Mouse (Mus musculus): ENCODE measurements at regions not wholly inside any gene's neighbourhood (a gene's known extent, or its start where the extent isn't known, plus 50 kb on each side); places are given as distances from the start of the nearest gene placed in this dataset.
A peak's percentile ranks its signal among the peaks of the same experiment; 100 is the strongest.

DNA sequence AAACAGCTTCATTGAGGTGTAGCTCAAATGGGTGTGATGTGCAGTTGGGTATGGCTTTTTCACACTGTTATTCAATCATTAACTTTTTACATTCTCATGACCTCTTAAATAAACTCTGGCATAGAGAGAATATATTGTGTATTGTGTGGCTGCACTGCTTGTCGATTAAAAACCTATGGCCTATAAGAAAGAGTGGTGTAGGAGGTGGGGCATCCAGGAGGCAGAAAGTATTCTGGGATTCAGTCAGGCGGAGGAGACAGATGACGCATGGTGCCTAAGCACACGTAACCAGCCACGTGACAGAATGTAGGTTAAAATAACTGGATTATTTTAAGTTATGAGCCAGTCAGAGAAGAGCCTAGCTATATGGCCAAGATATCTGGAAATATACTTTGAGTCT is 78.2 kb upstream of the Slc16a7 start:
- DNase-seq: no peak

DNA sequence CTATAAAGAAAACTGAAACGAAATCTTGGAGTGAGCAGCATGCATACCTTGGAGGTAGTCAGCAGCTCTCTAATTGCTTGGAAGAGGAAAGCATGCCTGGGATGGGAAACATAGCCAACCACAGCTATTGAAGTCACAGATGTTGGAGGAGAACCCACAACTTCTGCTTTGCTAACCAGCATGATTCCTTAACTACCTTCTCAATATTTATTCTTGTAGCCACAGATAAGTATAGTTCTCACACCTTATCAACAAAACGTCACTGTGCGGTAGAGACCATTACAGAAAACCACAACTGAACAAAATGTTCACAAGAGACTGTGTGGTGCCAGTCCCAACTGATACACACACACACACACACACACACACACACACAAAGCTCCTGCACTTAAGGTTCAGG is 99.1 kb upstream of the Slc16a7 start:
- DNase-seq: no peak

DNA sequence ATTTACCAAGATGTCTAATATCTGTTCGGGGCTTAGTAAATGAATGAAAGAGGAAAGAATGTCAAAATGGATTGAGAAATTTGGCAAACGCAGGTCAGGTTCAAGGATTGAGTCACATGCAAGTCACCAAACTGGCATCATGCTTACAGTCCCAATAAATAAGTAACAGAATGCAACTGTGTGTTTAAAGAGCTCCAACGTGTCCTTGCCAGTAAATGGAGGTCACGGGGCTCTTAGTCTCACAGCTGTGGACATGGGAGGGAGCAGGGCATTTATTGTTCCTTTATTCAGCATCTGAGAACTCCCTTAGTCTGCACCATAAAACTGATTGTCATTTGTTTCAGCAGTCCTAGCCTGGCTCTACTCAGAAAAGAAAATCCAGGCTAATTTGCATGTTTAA is 101.1 kb upstream of the Slc16a7 start:
- no peak for DNase-seq

DNA sequence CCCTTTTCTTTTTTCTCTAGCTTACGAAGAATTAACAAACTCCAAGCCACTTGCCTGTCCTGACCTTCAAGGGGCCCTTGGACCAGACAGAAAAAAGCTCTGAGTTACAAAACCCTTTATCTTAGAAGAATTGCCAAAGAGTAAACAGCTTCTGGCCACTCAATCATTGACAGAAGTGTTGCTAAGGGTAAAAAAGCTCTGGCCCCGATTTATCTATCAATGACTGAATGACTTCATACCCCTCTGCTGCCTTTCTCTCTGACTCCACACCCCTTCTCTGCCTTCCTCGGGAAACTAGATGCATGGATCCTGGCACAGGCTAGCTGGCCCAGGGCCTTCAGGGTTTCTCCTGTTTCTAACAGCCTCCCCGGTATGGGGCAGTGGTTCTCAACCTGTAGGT is 105.2 kb upstream of the Slc16a7 start:
- no peak for DNase-seq

DNA sequence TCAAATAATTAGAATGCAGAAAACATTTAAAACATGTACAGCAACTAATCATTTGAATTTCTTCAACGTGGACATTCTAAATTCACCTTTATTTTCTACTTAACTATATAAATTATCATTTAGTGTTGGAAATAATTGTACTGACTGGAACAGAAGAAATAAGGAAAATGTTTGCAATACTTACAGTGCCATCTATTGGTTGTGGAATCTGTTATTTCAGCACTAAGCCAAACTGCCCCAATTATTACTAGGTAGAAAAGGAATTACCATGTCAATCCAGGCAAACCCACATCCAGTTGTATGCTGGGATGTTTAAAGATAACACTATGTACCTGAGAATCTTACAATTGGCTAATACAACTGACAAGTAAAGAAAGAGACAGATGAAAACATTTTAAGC is 109.1 kb upstream of the Slc16a7 start:
- DNase-seq: no peak

DNA sequence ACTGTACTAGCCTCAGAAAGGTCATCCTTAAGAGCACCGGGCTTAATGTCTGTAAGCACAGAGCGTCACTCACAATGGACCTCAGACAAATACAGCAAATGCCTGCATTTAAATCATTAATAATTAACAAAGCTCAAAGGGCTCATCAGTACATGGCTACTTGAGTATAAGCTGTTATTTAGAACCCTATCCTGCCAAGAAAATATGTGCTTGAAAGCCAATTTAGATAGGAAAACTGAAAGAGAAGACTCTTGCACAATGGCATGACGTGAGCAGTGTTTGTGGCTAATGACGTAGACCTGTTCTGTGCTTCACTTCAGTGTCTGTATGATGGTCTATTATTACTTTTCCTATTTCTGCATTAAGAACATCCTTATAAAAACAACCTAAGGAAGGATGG is 111.1 kb upstream of the Slc16a7 start:
- no peak for DNase-seq

DNA sequence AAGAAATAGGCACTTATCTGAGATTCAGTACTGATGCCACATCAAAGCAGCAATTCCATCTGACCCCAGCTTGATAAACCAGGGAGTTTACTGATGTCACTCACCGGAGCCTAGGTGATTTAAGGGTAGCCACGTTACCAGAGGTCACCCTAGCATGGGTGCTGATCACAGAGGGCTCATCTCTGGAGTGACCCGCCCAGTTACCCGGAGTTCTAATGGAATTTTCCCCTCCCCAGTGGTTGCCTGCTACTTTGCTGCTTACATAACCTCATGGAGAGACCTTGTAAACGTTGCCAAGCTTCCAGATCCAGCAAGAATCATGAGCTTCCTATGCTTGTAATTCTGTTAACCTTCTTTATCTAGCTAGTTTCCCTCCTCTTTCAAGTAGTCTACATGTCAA is 125.8 kb upstream of the Slc16a7 start:
- DNase-seq: no peak

DNA sequence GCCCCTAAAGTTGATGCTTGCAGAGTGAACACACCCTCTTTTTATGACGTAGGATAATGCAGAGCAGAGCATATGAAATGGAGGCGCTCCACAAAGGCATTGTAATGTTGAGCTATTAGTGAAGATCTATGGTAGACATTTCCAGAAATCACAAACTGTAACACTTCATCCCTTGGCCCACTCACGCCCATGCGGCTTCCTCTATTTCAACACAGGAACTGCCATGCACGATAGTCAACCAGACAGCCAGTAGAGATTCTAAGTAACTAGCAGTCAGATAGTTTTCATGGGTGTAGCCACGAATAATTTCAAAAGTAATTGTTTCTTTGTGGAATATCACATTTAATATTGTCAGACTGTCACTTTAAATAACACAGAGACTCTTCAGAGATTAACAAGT is 141.6 kb upstream of the Slc16a7 start:
- no peak for DNase-seq

DNA sequence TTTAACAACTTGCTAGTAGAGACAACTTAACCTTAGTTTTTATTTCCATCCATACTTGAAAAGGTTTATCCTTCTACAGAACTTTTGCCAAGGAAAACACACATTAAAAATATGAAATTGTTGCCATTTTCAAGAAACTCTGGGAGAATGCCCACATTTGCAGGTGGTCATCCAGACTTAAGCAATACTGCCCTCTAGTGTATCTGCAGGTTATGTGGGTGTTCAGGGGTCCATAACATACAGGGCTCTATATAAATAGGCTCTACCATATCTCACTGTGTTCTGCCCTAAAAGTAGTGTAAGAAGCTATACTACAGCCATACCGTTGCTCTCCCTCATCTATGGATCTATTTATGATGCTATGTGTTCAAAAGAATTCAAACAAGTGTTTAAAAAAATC is 149.1 kb upstream of the Slc16a7 start:
- peak; percentile 11 for DNase-seq

DNA sequence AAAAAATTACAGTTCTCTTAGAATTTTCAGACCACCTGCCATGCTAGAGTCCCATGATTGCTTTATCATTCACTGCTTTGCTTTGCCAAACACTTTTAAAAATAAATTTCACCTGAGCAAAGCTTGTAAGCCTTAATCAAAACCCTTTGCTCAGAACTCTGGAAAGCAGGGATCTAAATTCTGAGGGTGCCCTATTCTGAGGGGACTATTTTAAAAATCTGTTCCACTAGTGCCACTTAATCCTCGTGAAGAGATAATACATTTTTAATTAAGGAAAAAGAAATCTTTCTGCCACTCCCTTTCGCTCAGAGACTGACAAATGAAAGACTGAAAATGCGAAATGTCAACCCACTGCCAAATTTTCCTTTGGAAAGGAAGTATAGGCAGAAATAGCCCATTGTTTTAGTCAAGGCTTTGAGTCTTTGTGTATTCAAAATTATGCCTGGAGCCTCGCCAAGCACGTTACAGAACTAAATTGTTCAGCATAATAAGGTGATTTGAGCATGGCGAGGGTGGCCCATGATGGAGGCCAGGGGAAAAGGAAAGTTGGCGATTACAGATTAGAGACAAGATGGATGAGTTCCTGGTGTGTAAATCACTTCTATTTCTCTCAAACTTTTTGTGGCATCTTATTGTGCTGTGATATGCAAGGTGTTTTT is 197.4 kb upstream of the Slc16a7 start:
- no peak for DNase-seq

DNA sequence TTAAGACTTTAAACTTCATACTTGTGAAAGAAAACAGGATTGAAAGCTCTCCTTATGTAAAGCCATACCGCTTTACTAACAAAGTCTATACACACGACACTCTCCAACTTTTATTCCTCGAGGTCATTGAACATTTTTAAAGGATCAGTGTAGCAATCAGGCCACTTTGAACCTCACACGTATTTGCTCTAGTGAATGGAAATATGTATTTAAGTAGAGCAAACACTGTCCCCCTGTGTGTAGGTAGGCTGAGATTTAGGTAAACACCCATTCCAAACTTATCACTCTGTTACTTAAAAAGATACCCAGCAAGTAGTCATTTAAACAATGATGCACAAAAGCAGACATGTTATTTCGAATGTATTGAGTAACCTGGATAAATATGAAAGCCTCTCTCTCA is 203.7 kb upstream of the Slc16a7 start:
- no peak for DNase-seq

DNA sequence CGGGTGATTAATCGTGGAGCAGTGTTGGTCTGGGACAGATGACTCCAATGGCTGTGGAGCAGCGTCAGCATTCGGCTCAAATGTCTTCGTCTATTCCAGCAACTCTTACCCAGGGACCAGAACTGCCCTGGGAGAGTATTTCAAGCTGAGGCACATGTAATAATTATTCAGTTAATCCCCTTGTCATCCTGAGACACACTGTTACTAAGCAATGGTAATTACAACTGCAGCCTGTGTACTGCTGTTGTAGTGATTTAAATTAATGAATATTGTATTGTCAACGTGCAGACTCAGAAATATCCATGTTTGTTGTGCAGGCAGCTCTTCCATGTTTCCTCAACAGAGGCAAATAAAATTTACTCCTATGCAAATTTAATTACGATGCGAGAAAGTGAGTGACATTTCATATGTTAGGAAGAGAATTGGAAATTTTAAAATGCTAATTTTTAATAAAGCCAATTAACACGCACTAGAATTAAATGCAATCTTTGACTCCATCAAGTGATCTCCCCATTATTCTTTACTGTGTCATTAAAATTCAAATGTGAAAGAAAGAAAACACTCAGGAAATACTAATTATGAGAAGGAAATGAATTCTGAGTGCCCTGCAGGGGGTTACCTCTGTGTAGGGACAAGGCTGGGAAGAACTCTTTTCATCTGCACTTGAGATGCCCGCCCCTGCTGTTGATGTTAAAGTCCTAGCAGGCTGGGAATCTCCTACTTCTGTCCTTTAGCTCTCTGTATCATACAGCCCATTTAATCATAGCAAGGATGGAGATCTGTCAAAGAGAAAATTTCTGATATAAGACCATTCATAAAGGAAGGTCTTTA is 218.7 kb upstream of the Slc16a7 start:
- DNase-seq: no peak

DNA sequence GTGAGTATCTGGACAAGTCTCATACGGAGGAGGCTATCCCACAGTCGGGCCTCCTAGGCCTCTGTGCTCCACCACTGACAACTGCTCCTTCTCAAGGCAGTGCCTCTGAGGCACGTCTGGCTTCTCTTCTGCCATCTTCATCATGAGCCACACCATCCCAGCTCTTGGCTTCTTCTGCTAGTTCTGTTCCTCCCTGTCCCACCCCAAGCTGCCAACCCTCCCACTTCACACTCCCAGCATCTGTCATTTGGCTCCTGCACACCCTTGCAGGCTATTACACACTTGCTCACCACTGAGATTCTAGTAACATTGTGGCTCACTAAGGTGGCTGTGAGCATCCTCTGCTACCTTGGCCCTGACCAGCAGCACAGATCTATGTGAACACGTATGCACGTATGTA is 221.1 kb upstream of the Slc16a7 start:
- no peak for DNase-seq

DNA sequence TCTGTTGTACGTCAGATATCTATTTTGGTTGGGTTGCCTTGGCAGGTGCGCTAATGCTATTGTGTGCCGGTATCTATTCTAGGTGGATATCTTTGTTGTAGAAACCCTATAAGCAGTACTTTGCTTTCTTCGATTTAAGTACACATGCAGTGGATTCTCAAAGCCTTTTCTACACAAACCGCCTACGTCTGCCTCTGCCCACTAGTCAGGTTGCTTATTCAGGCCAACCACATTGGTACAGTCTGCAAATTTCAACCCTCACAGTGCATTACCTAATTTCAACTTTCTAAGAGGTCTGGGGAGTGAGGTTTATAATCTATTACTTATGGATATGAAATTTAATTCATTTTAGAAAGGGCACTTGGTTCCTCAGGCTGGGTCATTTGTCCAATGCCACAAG is 223.5 kb upstream of the Slc16a7 start:
- no peak for DNase-seq

DNA sequence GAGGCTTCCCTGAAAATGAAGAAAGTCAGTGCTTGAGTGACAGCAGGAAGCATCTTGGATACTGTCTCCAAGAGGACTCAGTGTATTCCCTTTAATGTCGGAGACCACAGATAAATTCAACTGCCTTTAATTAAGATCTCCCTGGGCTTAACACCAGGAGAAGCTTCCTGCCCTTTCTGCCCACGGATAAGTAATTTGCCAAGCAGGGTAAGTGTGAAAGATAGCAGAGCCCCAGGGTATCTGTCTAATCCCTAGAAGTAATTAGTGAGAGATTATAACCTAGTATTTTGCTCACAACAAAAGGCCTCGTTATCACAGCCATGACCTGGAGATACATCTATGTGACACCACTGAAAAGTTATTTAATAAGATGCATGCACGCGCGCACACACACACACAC is 232.1 kb upstream of the Slc16a7 start:
- DNase-seq: no peak

DNA sequence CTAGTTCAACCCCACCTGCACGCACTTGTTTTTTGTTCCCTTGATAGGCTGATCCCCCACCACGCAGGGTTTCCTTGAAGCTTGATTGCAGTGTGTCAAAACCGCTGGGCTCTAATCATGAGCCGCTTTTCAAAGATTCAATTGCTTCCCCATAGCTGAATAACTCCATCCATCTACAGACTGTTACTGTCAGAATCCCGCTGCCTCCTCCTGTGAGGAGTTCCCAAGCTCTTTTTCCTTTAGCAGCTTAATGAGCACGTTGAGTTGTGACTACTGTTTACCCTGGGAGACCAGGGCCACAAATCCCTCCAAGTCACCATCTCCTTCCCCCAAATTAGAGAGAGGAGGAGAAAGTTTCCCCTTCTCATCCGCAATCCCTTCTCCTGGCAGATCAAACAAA is 234.6 kb upstream of the Slc16a7 start:
- DNase-seq: no peak

DNA sequence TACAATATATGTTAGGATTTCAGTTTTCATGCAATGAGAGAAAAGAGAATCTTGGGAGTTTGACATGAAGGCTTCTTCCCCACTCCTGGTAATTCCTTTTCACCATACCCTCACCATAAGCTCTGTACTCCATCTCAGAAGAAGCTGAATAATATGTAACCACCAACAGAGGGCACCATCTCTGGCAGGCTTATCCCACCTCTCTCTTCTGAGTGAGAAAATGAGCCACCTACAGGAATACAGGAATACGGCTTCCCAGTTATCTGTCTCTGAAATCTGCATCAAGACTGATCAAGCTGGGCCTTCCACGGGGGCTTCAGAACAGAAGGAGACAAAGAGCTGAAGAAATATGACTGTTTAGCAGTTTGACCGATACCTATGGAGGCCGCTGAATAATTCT is 278.6 kb upstream of the Slc16a7 start:
- DNase-seq: no peak

DNA sequence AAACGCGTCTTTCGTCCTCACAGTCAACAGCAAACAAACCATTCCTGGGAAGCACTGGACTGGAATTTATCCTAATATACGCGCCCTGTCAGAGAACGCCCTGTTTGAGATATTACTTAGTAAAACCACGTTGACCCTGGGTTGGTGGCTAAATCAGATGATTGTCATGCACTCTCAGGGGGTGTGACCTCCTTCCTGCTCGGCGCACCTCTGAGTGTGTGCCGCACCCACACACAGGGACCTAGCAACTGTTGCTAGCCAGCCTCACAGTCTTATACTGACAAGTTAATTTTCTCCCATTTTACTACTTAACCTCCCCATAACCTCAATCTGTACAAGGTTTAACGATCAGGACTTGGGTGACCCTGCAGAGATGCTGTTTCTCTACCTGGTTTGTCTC is 284.4 kb upstream of the Slc16a7 start:
- no peak for DNase-seq

DNA sequence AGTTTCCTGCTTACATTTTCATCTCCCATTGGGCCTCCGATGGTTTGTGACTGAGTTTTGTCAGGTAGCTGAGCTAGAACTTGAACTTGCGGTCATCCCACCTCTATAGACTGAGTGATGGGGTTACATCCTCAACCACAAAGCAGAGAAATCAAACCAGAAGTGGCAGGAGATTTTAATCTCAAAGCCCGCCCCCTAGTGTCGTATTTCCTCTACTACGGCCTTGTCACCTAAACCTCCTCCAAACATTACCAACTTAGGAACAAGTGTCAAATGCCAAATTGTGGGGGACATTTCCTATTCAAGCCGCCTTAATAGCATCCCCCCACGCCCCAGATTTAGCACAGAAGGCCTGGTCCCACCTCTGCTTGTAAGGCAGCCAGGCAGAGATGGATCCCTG is 286.3 kb upstream of the Lrig3 start:
- DNase-seq: no peak

DNA sequence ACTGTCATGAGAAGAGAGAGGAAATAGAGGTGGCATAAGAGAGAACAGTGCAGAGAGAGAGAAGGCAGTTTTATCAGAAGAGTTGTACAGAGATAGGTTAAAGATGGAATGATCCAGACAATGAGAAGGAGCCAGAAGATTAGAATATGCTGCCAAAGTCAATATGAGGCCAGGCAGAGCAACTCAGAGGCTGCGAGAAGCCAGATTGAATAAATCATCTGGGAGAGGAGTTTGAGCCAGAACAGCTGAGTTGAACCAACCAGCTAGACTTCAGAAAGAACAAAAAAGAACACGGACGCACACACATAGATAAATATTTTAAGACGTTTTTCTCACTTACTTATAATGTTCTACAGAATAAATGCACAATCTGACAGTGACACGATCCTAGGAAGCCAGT is 280.8 kb upstream of the Lrig3 start:
- no peak for DNase-seq

DNA sequence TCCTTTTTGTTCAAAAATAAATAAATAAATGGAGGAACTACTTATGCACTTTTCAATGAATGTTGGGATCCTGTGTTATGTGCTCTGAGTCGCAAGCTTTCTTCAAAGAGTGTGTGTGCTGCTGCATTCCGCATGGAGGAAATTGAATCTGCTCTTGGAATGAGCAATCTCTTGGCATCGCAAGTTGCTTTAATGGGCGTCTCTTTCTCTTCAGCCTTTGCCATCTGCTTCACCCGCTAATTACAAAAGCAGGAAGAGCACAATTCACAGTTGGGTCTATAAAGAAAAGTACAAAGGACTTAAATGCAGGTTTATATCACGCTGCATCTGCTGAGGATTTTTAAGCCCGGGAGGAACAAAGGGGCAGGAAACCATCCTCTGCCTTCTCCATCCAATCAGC is 272.5 kb upstream of the Lrig3 start:
- no peak for DNase-seq

DNA sequence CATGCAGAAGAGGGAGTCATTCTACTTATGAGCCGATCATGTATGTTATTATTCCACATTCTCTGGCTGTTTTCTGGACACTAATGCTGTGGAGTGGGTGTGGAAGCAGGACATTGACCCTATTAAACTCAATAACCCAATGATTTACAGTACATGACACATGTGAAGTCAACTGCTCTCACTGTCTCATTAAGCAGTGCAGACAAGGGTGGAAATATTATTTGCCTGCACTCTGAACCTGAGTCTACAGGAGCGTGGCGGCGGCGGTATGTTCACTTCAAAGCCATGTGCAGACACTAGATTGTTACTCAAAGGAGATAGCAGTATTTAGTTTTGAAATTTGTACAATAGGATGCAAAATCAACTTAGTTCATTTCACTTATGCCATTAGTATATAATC is 269.8 kb upstream of the Lrig3 start:
- no peak for DNase-seq

DNA sequence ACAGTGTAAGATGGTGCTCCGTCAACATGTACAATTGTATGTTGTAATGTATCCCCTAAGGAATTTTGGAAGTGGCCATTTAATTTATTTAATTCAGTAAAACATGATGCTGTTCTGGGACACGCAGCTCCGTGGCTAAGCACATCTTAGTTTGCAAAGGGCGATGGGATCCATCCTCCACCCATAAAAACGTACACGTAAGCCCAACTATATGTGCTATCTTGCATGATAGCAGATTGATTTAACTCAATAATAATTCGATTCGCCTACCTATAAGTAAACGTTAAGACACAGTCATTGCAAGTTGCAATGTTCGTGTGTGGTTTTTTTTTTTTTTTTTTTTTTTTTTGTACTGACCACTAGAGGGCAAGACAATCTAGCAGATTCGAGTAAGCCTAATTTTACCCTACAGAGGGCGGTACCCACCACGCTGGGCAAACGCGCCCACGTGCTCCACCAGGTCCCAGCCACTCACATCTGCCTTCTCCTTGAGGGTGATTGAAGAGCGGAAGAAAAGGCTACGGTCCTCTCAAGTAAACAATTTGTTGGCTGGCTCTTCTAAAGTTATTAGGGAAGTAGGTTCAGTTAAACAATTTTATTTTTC is 240.8 kb upstream of the Lrig3 start:
- DNase-seq: no peak

DNA sequence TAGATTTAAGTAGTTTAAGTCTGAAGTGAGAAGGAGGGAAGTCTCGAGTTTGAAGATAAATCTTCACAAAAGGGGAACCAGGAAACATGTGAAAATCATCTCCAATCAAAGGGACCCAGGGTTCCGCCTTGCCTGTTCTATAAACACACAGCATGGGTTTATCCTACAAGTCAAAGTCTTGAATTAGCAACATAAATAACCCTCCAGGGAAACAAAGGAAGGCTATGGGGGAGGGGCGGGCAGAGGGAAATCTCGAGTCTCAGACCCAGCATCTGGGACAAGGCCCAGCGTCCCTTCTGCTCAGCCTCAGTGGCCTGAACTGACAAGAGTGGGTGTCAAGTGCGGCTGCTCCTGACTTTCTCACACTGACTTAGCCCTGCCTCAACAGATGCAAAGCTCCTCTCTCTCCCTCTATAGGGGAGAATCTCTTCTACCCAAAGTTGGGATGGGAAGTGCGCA is 240.3 kb upstream of the Lrig3 start:
- DNase-seq: no peak

Measured in cerebellum, adult 8-10 months (tissue).